Mouse (Mus musculus) ES-CJ7 (cell line): ENCODE measurements around the gene Itpr3.
A peak's percentile ranks its signal among the peaks of the same experiment; 100 is the strongest.

Source experiments
- DNase-seq: peaks from one replicate; pipeline ENCODE4 v3.0.0; 2011; ENCODE audit warnings: low read depth, low spot score

The Itpr3 gene

DNA sequence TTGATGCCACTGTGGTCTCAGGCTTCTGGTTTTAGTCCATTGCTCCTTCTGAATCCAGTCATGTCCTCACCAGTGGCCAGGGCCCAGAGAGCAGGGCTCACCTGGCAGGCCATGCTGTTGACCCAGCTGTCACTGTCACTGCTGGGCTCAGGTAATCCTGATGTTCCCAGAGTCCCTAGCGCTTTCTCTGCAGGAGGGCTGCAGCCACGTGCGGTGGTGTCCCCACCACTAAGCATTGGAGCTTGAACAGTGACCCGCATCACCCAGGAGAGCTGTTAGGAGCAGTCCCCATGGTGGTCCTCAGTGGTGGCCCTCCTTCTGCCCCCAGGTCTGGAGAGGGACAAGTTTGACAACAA, 62.4 kb downstream of the Itpr3 start:
- no peak for DNase-seq

DNA sequence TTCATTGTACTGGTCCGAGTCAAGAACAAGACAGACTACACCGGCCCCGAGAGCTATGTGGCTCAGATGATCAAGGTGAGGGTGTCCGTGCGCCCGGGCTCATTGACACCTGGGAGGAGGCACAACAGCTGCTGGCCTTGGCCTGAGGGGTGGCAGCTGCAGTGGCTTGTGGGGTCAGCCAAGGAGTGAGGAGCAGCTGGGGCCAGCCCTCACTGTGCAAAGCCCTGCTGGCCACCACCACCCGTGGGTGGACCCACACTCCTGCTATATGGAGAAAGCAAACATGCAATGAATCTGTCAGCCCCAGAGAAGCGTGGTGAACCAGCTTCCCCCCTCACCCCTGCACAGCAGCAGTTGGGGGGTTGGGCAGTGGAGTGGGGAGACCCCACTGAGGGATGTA, 62.9 kb downstream of the Itpr3 start:
- DNase-seq: no peak

DNA sequence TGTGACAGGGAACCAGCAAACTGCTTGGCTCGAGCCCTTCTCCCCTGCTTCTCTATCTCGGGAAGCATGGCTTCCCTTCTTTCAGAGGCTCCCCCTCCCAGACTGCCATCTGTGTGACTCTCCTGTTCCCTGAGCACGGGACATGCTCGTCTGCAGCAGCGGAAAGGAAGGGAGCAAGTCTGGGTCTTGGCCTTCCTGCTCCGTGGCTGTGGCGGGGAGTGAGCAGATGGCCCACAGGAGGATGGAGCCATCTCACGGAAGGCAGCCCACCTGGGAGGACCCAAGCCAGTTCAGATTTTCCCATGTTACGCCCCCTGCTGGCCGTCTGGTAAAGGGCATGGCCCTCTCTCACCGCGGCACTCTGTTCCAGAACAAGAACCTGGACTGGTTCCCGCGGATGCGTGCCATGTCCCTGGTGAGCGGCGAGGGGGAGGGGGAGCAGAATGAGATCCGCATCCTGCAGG, 63.5 kb downstream of the Itpr3 start:
- DNase-seq: peak; percentile 82

DNA sequence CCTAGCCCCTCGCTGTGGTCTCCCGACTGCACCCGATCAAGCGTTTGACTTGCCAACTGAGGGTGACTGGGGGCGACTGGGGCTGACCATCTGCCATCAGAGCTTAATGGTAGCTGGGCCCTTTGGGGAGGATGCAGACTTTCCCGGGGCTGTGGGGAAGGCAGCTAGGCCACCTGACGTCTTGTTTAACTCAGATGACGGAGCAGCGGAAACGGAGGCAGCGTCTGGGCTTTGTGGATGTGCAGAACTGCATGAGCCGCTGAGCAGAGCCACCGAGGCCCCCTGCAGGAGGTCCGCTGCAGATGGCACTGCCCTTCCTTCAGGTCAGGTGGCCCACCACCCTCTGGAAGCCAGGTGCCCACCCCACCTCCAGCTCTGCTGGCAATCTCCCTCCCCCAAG, 64.2 kb downstream of the Itpr3 start:
- no peak for DNase-seq

DNA sequence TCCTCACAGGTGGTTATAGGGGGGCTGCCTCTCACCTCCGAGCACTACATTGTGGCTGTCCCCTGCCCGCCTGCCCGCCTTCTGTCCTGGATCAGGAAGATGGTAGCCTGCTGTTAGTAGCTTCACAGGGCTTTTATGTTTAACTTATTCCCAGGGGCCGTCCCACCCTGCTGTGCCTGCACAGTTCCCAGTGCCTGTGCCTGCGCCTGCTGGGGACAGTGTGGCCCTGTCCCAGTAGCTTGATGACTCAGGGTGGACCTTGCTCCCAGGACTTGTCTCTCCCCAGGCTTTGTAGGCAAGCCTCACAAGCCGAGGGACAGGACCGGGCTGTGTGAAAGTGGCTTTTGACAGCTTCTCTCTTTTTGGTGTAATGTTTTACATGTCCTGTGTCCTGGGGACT, 64.7 kb downstream of the Itpr3 start:
- DNase-seq: no peak

DNA sequence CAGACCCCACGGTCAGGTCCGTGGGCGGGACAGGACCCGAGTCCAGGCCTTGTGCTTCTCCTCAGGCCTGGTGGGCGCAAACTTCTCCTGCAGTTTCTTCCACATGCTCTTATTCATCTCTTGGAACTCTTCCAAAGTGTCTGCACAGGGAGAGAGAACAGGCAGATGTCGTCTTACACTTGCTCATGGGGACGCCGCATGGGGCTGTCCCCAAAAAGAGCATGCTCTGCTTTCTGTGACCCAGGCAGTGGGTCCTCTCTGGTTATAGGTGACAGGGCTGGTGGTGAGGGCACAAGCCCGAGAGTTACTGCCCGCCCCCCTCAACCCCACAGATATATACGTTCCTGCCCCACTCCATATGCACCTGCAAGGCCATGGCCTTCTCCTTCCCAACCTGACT, 65.6 kb downstream of the Itpr3 start:
- no peak for DNase-seq

DNA sequence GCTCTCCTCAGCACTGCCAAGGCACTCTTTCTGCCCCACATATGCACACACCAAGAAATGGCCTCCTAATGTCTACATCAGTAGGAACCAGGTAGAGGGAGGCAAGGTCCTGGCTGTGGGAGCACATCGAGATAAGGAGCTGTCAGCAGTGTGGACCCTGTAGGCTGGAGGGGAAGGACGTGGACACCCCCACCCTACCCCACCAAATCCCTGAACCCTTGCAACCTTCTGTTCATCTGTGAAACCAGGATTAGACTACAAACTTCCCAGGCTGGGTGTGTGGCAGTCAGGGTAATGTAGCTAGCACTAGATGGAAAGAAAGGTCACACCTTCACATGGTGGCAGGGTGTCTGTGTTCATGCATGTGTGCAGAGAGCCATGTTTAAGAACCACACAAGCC, 66.0 kb downstream of the Itpr3 start:
- no peak for DNase-seq

DNA sequence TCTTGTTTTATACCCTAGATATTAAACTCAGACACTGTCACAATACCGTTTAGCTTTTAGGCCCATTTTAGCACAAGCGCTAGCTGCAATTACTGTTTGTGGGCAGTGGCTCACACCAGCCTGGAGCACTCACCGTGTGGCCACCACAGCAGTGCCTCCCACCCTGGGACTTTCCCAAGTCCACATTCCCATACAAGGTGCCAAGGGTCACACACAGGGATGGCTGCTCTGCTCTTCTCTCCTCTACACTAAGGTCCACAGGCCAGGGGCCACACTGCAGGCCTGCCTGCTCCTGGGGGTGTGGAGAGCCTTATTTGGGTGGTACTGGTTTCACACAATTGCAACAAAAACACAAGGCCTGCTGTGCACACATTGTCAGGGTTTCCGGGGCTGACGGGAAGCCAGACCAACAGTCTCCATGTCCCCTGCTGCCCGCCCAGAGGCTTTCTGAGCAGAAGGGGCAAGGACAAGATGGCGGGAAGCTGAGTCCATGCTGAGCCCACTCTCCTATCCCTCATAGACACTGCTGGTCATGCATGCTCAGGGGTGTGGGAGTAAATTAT, 66.8 kb downstream of the Itpr3 start:
- no peak for DNase-seq

DNA sequence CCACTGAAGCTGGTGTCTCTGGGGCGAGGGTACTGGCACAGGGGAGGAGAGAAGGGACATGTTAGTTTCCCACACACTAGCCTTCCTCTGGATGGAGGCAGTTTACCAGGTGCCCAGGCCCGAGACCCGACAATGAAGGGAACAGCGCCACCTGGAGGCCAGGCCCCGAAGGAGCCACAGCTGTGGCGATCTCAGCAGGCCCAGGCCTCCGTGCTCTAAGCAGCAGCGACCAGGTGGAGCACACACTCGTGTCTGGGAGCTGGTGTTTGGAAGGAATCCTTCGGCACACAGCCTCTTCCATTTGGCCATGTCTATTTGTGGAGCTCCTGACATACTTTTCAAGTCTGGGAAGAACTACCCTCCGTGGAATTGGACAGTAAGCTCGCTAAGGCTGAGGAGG, 68.1 kb downstream of the Itpr3 start:
- peak; percentile 77 for DNase-seq

DNA sequence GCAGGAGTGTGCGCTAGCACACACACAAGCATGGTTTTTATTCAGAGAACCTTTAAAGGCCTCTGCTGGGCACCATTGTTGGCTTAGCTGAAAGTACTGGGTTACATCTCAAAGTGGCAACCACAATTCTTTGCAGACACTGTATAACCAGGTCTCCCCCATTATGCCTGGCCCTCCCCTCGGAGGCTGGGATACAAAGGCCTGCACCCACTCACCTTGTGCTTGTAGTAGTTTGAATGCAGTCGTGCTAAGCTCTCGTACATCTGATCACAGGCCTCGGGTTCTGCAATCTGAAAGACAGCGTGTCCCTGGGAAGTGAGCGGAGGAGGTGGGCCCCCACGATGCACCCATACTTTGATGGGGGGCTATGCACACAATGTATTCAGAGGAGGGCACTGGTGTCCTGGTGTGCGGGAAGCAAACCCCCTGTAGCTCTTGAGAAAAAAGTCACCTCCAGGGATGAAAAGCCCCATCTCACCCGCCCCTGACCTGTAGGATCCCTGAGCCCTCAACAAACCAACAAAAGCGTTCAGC, 68.6 kb downstream of the Itpr3 start:
- DNase-seq: no peak

DNA sequence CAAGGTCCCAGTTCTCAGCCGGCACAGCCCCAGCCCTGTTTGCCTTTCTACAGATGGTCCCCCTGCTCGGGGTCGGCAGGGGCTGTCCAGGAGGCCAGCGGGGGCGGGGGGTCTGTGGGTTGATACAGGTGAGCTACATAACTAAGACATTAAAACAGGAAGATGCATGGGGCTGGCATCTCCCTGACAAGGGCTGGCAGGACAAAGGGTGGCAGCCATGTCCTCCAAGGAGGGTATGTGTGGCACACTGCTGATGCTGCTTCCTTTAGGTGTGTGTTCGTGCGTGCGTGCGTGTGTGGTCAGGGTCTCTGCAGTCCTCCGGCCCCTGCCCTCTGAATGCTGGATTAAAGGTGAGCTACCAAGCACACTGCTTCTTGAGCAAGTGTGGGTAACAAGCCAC, 69.9 kb downstream of the Itpr3 start:
- no peak for DNase-seq

DNA sequence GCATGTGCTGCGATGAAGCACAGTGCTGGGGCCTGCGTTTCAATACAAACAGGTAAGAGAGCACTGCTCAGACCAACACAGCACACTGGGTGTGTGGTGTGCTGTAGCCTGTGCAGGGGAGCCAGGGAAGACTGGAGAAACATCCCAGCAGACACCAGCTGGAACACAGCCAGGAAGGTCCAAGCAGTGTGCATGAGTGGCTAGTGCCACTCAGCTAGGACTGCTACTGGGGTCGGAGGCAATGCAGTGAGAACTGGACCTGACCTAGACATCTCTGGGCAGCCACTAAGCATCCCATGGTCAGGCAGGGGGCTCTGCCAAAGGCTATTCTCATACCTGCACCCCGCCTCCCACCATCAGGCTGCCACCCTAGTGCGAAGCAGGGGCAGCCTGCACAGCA, 71.1 kb downstream of the Itpr3 start:
- no peak for DNase-seq

DNA sequence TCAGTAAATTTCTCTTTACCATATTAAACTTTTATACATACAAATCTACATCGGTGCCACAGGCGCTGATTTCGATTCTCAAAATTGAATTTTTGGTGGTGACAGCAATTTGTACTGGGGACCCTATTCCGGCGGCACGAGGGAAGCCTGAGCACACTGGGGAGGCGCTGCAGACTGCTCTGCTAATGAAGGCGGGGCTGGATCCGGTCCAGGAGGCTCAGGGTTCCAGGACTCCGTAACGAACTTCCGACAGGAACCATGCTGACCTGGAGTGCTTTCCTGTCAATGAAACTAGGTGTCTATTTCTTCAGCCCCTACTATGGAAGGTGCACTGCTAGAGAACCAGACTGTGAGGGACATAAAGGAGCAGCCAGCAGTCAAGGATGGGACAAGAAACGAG, 72.2 kb downstream of the Itpr3 start:
- DNase-seq: no peak

DNA sequence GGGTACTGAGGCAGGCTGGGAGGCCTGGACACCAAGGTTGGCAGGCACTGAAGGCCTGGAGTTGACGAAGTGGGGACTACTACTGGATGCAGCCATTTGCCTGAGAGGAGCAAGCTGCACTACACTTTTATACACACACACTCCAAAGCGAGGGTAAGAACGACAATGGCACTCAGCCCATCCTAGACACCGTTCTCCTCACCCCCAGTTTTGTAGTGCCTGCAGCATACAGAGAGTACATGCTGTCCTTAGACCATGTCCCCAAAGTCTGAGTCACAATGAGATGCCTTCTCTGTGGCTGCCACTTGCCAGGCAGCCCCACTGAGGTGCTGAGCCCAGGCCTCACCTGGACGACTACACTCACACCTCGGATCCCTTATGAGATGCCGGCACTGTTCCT, 72.7 kb downstream of the Itpr3 start:
- DNase-seq: no peak

DNA sequence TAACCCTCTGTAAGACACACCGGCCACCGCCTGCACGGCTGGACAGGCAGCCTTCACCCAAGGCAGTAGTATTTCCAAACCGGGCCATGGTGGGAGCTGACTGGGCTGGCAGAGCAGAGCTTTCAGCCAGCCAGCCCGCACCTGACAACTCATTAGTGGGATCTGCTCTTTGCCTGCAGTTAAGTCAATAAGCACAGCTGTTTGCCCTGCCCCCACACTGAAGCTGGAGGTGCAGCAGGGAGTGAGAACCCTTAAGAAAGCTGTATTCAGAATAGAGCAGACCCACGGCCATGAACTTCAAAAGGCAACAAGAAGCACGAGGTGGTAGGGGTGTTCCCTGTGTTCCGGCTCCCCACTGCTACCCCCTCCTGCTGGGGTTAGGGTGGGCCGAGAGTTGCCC, 73.1 kb downstream of the Itpr3 start:
- DNase-seq: no peak

DNA sequence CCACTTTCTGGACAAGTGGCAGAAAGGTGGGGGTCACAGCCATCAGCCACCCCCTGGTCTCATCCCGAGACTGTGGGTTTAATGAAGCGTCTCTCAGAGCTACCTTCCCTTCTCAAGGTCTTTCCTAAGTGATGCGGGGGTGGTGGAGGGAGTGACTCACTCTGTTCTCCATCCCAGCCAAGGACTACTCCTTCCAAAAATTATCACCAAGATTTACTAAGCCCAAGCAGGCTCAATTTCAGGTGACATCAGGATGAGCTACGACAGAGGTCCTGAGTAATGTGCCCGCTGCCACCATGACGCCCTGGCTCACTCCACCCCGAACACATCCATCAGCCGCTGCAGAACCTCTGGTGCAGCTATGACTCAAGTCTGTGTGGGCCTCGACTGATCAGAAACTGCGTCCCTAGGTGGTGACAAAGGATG, 74.1 kb downstream of the Itpr3 start:
- DNase-seq: no peak

DNA sequence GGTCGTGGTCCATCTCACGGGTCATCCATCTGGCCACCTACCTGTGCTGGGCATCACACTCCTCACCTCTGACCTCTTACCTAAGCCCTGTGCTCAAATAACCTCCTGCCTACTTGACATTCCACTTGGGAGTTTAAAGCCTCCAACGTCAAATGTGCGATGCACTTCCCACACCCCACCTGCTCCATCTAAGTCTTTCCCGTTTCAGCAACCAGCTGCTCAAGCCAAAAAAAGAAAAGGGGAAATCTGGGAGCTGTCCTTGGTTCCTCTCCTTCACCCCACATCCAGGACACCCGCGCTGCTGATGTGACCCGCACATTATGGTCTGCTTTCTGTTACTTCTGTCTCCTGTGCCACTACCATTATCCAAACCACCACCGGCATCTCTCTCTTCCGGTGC, 75.1 kb downstream of the Itpr3 start:
- no peak for DNase-seq

DNA sequence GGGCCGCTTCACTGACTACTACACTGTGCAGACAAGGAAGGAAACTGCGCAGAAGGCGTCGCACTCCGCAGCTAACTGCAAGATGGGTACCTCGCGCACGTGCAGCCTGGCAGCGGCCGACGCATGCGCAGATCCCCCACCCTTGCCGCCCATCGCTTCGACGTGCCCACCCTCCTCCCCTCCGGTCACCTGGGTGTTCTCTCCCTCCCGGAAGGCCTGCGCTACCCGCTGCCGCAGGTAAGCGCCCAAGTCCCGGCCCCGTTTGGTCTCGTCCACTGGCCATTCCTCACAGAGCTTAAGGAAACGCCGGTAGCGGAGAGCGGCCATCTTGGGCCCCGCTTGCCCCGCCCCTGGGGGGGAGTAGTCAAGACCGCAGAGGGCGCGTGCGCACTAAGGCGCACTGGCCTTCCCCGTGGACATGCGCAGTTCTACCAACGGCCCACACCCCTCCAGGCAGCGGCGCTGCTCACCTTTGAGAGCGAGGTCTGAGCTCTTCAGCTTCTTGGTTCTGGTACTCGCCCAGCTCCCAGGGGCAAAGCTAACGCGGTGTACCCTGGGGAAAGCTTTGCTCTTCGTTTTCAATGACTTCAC, 76.5 kb downstream of the Itpr3 start, which contains the start of gene Uqcc2:
Gene Uqcc2 (minus strand): TSS at position 366 of the 591 bp plus-strand sequence.
- peak; percentile 94 for DNase-seq

DNA sequence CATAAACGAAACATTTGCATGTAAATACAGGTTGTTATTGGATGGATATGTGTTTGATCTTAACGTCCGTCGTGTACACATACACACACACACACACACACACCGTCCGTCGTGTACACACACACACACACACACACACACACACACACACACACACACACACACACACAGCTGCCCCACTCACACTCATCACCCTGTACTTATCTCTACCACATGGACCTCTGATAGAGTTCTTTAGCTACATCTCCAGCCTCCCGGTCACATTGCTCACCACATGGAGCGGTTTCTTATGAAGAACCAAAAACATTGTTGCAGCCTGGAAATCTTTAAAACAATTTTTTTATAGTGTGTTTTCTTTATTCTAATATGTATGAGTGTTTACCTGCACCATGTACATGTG, 77.1 kb downstream of the Itpr3 start:
- no peak for DNase-seq

DNA sequence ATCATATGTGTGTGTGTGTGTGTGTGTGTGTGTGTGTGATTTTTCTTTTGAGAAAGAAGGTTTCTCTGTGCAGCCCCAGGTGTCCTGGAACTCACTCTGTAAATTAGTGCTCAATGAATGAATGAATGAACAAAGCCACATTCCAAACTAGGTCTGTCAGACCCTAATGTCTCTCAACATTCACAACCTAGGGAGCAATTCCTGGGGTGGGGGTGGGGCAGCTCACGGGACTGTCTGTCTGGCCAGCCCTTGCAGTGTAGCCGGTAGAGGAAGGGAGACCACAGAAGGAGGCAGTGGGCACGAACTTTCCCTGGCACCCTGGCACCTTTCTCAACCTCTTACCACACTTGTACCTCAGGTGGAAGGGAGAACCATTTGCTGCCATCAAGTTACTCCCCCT, 77.6 kb downstream of the Itpr3 start:
- no peak for DNase-seq

DNA sequence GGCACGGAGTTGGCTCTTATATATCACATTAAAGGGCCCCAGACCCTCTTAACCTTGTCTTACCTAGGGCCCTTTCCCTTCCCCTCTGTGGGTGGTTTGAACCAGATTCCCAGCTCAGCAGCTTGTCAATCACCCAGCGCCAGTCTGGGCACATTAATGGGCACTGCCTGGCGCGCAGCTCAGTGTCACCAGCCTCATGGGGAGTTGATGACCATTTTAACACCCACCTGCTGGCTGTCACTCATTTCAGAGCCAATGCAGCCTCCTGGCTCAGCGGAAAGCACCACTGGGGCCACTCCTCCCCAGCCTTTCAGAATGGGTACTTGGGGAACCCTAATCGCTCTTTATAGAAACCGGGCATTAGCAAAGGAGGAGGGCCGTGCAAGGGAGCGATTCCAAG, 81.3 kb downstream of the Itpr3 start:
- no peak for DNase-seq

DNA sequence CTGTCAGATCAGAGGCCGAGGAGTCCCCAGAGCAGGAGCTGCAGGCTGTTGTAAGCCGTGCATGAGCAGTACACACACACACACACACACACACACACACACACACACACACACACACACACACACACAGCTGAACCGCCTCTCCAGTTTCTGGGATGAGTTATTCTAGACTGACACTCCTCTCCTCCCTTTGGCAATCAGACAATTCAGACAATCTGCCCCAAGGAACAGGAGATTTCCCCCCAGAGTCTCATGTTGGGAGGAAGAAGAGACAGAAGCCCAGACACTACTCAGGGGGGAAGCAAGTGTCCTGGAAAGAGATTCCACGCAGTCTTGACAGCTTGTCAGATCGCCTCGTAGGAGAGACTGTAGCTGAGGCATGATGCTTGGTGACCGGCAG, 82.2 kb downstream of the Itpr3 start:
- DNase-seq: no peak

DNA sequence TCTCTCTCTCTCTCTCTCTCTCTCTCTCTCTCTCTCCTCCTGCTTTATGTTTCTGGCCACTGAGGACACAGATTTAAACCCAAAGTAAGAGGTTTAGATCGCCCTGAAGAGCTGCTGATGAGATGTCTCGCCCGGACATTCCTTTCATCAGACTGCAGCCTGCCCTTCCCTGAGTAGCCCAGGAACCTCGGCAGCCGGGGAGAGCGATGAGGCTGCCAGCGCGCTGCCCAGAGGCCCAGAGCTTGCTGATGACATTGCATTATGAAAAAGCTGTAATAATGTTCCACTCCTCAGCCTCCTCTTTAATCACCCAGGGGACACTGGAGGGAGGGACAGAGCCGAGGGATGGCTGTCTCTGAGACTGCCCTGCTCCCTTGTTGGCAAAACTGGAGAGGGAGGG, 83.2 kb downstream of the Itpr3 start:
- DNase-seq: no peak

DNA sequence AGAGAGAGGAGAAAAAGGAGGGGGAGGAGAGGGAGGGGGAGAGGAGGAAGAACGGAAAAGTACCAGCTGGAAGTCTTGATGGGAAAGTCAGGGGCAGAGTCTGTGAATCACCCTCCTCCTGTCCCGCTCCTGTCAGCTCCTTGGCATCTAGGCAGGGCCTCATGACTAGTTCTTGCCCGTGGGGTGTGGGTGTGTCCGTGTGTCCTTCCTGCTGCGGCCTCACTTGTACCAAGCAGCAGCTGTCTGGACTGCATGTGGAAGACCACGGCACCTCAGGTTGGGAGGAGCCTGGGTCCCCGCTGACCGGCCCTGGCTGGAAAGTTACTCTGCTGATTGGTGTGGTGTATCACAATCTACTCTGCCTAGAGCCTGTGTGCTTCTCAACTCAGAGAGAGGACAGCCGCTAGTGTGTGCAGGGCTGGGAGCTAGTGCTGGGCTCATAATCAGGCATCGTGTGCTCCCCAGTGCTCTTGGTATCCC, 84.9 kb downstream of the Itpr3 start:
- no peak for DNase-seq
